Mouse (Mus musculus) kidney, adult 2 months (tissue): Measurements from ENCODE around the gene Nek4.

Experiments used
- CTCF ChIP-seq: fragments of 200-500 bp; conservative IDR thresholded peaks from 2 replicates; pipeline ENCODE4 v1.5.1; 2011; ENCODE audit warnings: low read depth, mild to moderate bottlenecking, control low read depth, low read length, moderate library complexity, mixed read lengths; ENCODE audit not compliant: insufficient read depth, insufficient read length
- POLR2A ChIP-seq: fragments of 200-500 bp; IDR thresholded peaks from one replicate; pipeline ENCODE4 v1.6.1; 2011; ENCODE audit warnings: low read depth, low read length, control low read depth

- TF ChIP-seq POLR2A (no peak), CTCF (no peak)
Observed at GRCm38 (mm10) chr14:31011588-31011987, 60.4 kb downstream of the Nek4 start.
